Mouse (Mus musculus) midbrain, embryonic 11.5 days (tissue): ENCODE results near the gene Nop2. TPM values are rescaled to one million over a fixed set of nuclear protein-coding genes. Genes with fewer than 3 reads are reported as not detected.

Source experiments
- ATAC-seq: fragments of 200-750 bp; cut with Nextera tagmentation; 2 replicates; pipeline ENCODE4 v1.8.0; 2017; ENCODE audit warnings: moderate TSS enrichment, moderate library complexity; ENCODE audit not compliant: low FRiP score
- DNase-seq: peaks from one replicate; pipeline ENCODE4 v3.0.0; 2015; ENCODE audit warnings: low spot score; ENCODE audit errors: missing footprints
- H3K27ac ChIP-seq: fragments of 300-500 bp; sonication (generic); 2 replicates; pipeline ENCODE4 v1.5.1; 2014; ENCODE audit warnings: low read depth, low read length
- H3K27me3 ChIP-seq: fragments of 300-500 bp; sonication (generic); 2 replicates; pipeline ENCODE4 v1.6.1; 2014; ENCODE audit warnings: mild to moderate bottlenecking, low read length, moderate library complexity, mixed read lengths; ENCODE audit not compliant: control insufficient read depth, insufficient read depth
- H3K36me3 ChIP-seq: fragments of 300-500 bp; sonication (generic); 2 replicates; pipeline ENCODE4 v1.6.1; 2014; ENCODE audit warnings: mild to moderate bottlenecking, low read length, moderate library complexity, mixed read lengths; ENCODE audit not compliant: control insufficient read depth, insufficient read depth
- H3K4me1 ChIP-seq: fragments of 300-500 bp; sonication (generic); 2 replicates; pipeline ENCODE4 v1.6.1; 2014; ENCODE audit warnings: low read length; ENCODE audit not compliant: control insufficient read depth, insufficient read depth
- H3K4me2 ChIP-seq: fragments of 300-500 bp; sonication (generic); 2 replicates; pipeline ENCODE4 v1.6.1; 2014; ENCODE audit warnings: mild to moderate bottlenecking, moderate library complexity
- H3K4me3 ChIP-seq: fragments of 300-500 bp; sonication (generic); 2 replicates; pipeline ENCODE4 v1.5.1; 2014; ENCODE audit warnings: low read depth, low read length
- H3K9ac ChIP-seq: fragments of 300-500 bp; sonication (generic); 2 replicates; pipeline ENCODE4 v1.6.1; 2014; ENCODE audit warnings: low read length
- H3K9me3 ChIP-seq: fragments of 300-500 bp; sonication (generic); 2 replicates; pipeline ENCODE4 v1.6.1; 2016; ENCODE audit warnings: low read length; ENCODE audit not compliant: control insufficient read depth
- WGBS: fragments of 180-500 bp; shearing (Covaris S2); extraction: QIAGEN DNeasy Blood & Tissue Kit; methylation state at CpG from one replicate; pipeline ENCODE4 v1.1.7; 2014; 5-methylcytosine and 5-hydroxymethylcytosine counted together
- polyA plus RNA-seq: library from polyadenylated mRNA; unstranded; fragments of >200 nt; fragmentation: Nextera tagmentation; extraction: Ambion mirVana; gene quantifications from 2 replicates; pipeline ENCODE4 v1.2.1, GENCODE M21; 2014

The Nop2 gene
- polyA plus RNA-seq, 1 experiment from 2014 or later, result 58.4 TPM

DNA sequence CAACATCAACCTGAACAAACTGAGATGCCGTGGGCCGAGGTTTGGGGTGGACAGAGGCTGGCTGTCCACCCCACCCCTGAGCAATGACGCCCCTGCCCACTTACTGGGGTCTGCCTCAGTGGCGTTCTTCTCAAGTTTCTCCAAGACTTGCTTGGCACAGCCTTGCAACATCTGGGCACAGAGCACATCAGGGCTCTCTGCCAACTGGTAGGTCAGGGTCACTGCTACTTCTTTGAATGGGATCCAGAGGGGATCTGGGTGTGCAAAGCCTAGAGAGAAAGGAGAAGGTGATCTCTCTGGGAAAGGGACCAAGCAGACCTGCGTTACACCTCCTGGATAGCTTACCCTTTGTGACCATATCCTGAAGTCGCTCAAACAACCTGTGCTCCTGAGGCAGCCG, 41.5 kb downstream of the Nop2 start:
- Histone ChIP-seq H3K4me2 (no peak overlapping the region), H3K27me3 (no peaks in the 10 kb centered on the region), H3K9ac (no peak overlapping the region), H3K36me3 (peaks cover 83% of the 10 kb centered on the region), H3K9me3 (no peaks in the 10 kb centered on the region), H3K27ac (no peak overlapping the region), H3K4me1 (no peaks in the 10 kb centered on the region), H3K4me3 (no peak overlapping the region)
- no peak for DNase-seq
- 93% methylated on average over 7 of the region's 7 CpGs for WGBS
- no peak for ATAC-seq

GRCm38 (mm10) chr6:125175469-125175868, 43.8 kb downstream of the Nop2 start:
- no peak overlapping the region for H3K9ac ChIP-seq
- H3K36me3 ChIP-seq, result peaks cover 79% of the 10 kb centered on the region
- ATAC-seq, result no peak
- H3K27ac ChIP-seq, result no peak overlapping the region
- H3K4me3 ChIP-seq, result no peak overlapping the region
- WGBS, result 89% methylated on average over 5 of the region's 5 CpGs
- no peak for DNase-seq
- no peaks in the 10 kb centered on the region for H3K27me3 ChIP-seq
- H3K4me1 ChIP-seq, result no peaks in the 10 kb centered on the region
- H3K9me3 ChIP-seq, result no peaks in the 10 kb centered on the region
- no peak overlapping the region for H3K4me2 ChIP-seq

GRCm38 (mm10) chr6:125179601-125180000, 47.9 kb downstream of the Nop2 start:
- ATAC-seq, result no peak
- WGBS, result 92% methylated on average over 7 of the region's 7 CpGs
- Histone ChIP-seq H3K4me3 (no peak overlapping the region), H3K9me3 (no peaks in the 10 kb centered on the region), H3K27me3 (no peaks in the 10 kb centered on the region), H3K9ac (no peak overlapping the region), H3K4me2 (no peak overlapping the region), H3K36me3 (peaks cover 65% of the 10 kb centered on the region), H3K4me1 (no peaks in the 10 kb centered on the region), H3K27ac (no peak overlapping the region)
- no peak for DNase-seq

- no peaks in the 10 kb centered on the region for H3K27me3 ChIP-seq
- no peak overlapping the region for H3K4me2 ChIP-seq
- H3K36me3 ChIP-seq, result peaks cover 56% of the 10 kb centered on the region
- H3K4me1 ChIP-seq, result no peaks in the 10 kb centered on the region
- WGBS, result 85% methylated on average over 5 of the region's 5 CpGs
- H3K4me3 ChIP-seq, result no peak overlapping the region
- no peaks in the 10 kb centered on the region for H3K9me3 ChIP-seq
- no peak for DNase-seq
- no peak overlapping the region for H3K9ac ChIP-seq
- no peak overlapping the region for H3K27ac ChIP-seq
- no peak for ATAC-seq
Measured at GRCm38 (mm10) chr6:125182133-125182532, 50.4 kb downstream of the Nop2 start.

DNA sequence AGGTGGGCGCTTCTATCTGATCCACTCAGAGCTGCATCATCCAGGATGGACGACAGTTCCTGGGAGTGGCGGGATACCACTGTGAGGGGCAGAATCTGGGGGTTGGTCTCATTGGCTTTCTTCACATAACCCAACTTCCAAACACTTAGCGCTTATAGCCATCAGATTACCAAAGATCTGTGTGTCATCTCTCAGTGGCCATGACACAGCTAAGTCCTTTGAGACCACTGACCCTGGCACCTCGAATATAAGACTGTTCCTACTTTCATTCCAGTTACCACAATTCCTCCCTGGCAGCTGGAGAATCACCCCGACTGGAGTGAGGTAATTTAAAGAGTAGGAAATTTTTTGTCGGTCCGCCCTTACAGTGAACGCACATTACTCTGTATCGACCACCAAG, 54.5 kb downstream of the Nop2 start:
- DNase-seq (peak; percentile 75), ATAC-seq (no peak)
- Histone ChIP-seq H3K36me3 (peaks cover 37% of the 10 kb centered on the region), H3K4me2 (no peak overlapping the region), H3K4me3 (no peak overlapping the region), H3K9me3 (no peaks in the 10 kb centered on the region), H3K27me3 (no peaks in the 10 kb centered on the region), H3K9ac (no peak overlapping the region), H3K4me1 (no peaks in the 10 kb centered on the region), H3K27ac (no peak overlapping the region)
- WGBS, result 92% methylated on average over 10 of the region's 10 CpGs

DNA sequence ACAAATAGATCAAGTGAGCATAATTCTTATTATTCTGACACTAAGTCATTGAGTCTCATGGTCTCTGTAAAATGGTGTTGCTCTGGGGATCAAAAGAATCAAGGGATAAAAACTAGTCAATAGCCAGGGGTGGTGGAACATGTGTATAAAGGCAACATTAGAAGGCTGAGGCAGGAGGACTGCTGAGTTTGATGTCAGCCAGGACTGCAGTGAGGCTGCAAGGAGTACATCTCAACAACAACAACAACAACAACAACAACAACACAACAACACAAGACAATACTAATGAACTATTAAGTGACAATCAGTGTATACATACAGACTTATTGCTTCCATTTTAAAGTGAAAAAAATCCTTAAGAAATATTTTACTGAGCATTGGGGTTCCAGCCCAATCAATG, 59.1 kb downstream of the Nop2 start:
- peak; percentile 87 for DNase-seq
- H3K27me3 ChIP-seq, result no peaks in the 10 kb centered on the region

GRCm38 (mm10) chr6:125191332-125192015, 59.8 kb downstream of the Nop2 start, which contains the start of the genes Ncapd2 and Mrpl51:
Ncapd2 (minus strand) TSS chr6:125191701.
Mrpl51 (plus strand) TSS chr6:125191801.
- peak; percentile 98 for ATAC-seq
- peaks cover 14% of the 10 kb centered on the region for H3K4me1 ChIP-seq
- H3K9me3 ChIP-seq, result no peaks in the 10 kb centered on the region
- H3K27me3 ChIP-seq, result no peaks in the 10 kb centered on the region
- peak; percentile 100 for DNase-seq
- 0% methylated on average over 54 of the region's 54 CpGs for WGBS
- peaks cover 16% of the 10 kb centered on the region for H3K36me3 ChIP-seq
- peak within 1 kb of the TSS; percentile 83 for H3K4me2 ChIP-seq
- H3K4me3 ChIP-seq, result peak within 1 kb of the TSS; percentile 72
- peak within 1 kb of the TSS; percentile 78 for H3K9ac ChIP-seq
- H3K27ac ChIP-seq, result peak within 1 kb of the TSS; percentile 98

More for the DNA sequence above, 59.1 kb downstream of the Nop2 start:
- peak overlapping the region; percentile 72 for H3K4me2 ChIP-seq
- H3K9ac ChIP-seq, result peak overlapping the region; percentile 78
- peak overlapping the region; percentile 72 for H3K4me3 ChIP-seq
- peaks cover 16% of the 10 kb centered on the region for H3K36me3 ChIP-seq
- peak overlapping the region; percentile 83 for H3K27ac ChIP-seq
- H3K9me3 ChIP-seq, result no peaks in the 10 kb centered on the region
- H3K4me1 ChIP-seq, result peaks cover 10% of the 10 kb centered on the region
- ATAC-seq, result no peak

DNA sequence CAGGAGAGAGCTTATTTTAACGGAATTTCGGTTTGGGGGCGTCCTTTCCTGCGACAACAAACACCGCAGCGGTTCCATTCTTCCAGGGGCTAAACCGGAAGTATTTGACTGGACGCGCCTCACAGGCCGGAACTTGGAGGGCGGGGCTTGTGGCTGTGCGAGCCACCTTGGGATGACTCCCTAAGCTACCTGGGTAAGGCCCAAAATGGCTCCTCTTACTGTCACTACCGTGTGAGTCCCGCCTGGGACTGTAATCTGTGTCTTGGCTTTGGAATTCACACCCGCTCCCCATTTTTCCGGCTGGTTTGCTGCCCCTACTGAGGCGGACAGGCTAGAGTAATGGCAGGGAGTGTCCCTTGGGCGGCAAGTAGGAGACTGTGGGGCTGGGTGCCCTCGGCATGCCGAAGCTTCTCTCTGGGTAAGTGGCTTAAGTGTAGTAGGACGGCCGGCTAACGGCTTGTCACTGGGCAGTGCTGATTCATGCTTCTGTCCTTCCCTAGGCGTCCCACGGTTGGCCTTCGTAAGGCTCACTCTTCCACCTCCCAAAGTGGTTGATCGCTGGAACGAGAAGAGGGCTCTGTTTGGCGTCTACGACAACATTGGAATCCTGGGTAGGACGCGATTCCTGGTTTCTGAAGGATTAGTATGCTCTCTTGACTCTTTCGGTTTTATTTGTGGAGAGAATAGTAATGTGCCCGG, 60.5 kb downstream of the Nop2 start:
- DNase-seq (peak; percentile 99), ATAC-seq (peak; percentile 92)
- Histone ChIP-seq H3K9me3 (no peaks in the 10 kb centered on the region), H3K36me3 (peaks cover 13% of the 10 kb centered on the region), H3K27me3 (no peaks in the 10 kb centered on the region), H3K4me3 (peak overlapping the region; percentile 72), H3K9ac (peak overlapping the region; percentile 78), H3K4me2 (peak overlapping the region; percentile 83), H3K27ac (peak overlapping the region; percentile 98), H3K4me1 (peaks cover 15% of the 10 kb centered on the region)
- WGBS, result under 1% methylated on average over 34 of the region's 34 CpGs

DNA sequence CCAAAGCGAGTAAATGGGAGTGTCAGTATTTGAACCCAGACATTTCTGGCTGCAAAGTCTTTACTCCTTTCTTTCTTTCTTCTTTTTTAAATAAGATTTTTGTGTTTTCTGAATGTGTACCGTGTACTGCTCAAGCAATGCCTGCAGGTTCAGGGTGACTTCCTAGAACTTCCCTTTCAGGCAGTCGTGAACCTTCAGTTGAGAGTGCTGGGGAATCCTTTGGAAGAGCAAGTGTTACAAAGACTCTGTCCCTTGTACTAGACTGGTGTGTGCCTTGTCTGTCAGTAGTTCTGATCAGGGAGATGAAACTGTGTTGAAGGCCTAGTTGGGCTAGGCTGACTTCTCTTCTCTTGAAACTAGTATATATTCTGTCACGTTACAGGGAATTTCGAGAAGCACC, 61.1 kb downstream of the Nop2 start:
- H3K4me3 ChIP-seq, result peak overlapping the region; percentile 72
- H3K9ac ChIP-seq, result peak overlapping the region; percentile 78
- no peak overlapping the region for H3K27ac ChIP-seq
- ATAC-seq, result no peak
- H3K9me3 ChIP-seq, result no peaks in the 10 kb centered on the region
- H3K36me3 ChIP-seq, result peaks cover 7% of the 10 kb centered on the region
- 44% methylated on average over 5 of the region's 5 CpGs for WGBS
- H3K4me2 ChIP-seq, result peak overlapping the region; percentile 83
- peaks cover 15% of the 10 kb centered on the region for H3K4me1 ChIP-seq
- H3K27me3 ChIP-seq, result no peaks in the 10 kb centered on the region
- DNase-seq, result no peak
